Mouse (Mus musculus): ENCODE measurements around the gene Cables2. TPM values are rescaled to one million over a fixed set of nuclear protein-coding genes. Genes with fewer than 3 reads are reported as not detected.

The Cables2 gene
- polyA plus RNA-seq, 1 experiment from 2014 or later, result 8.5 TPM

DNA sequence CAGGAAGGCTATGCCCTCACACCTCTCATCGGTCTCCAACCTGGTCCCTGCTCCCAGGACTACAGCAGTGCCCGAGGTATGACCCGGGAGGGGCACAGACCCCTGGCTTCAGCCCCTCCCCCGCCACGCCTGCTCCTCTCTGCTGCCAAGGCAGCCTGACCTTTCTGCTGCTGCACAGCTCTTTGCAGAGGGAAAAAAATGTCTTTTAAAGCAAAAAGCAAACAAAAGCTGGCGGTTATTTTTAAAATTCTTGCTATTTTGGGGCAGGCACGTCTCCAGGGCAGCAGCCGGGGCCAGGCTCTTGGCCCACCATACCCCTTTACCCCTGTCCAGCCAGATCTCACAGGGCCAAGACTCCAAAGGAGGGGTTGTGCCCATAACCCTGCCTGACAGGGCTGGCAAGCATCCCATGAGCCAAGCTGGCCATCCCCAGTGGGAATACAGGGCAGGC lies 58.3 kb downstream of the Cables2 start:
- TF ChIP-seq EP300 (optimal IDR thresholded peaks at IDR 0.05) (no peak), CTCF (IDR thresholded peaks at IDR 0.05; ENCODE audit: low read depth) (no peak)
- Histone ChIP-seq H3K27me3 (ENCODE audit: control insufficient read depth, insufficient read depth, low read length) (no peaks in the 10 kb centered on the region), H3K9me3 (ENCODE audit: control insufficient read depth, low read length) (no peaks in the 10 kb centered on the region), H3K4me3 (ENCODE audit: low read depth, low read length) (no peak overlapping the region), H3K4me1 (replicated peaks; ENCODE audit: control insufficient read depth, insufficient read depth) (peaks cover 21% of the 10 kb centered on the region), H3K4me2 (replicated peaks; ENCODE audit: low read depth) (peak overlapping the region; percentile 29; the same call in 1 of the 2 replicates), H3K9ac (ENCODE audit: low read length) (peak overlapping the region; percentile 27; the same call in 1 of the 2 replicates), H3K36me3 (ENCODE audit: control insufficient read depth, insufficient read depth, low read length) (no peaks in the 10 kb centered on the region), H3K27ac (replicated peaks) (peak overlapping the region; percentile 77)
- 14% methylated on average over 8 of the region's 8 CpGs for WGBS
- no peak for DNase-seq (ENCODE audit: low spot score)
- no peak for ATAC-seq (ENCODE audit: low FRiP score, low TSS enrichment)

DNA sequence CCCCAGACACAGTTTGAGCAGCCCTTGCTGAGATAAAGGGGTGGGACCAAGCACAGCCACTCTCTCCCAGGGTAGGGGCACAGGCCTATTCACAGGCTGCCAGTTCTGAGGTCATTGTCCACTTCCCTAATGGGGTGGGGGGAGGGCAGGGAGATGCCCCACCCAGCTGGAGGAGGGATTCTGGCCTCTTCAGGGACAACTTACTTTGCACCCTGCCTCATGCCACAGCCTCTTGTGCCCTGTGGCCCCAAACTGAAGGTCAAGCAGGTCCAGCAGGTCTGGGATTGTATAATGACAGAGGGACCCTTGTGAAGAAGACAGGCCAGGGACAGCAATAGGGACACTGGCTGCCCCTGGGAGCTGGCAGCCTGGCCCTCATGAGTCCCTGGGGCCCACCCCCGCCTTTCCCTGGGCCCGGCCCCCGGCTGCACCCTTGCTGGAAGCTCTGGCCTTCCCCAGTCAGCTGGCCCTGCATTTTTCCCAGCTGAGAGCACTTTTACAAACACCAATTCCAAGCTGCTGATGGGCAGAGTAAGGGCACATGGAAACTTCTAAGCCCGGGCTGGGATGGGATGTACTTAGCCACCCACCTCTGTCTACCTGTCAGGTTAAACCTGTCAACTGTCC lies 58.8 kb downstream of the Cables2 start:
- Histone ChIP-seq H3K27ac (replicated peaks) (peak overlapping the region; percentile 77), H3K4me3 (ENCODE audit: low read depth, low read length) (no peak overlapping the region), H3K9me3 (ENCODE audit: control insufficient read depth, low read length) (no peaks in the 10 kb centered on the region), H3K4me2 (replicated peaks; ENCODE audit: low read depth) (peak overlapping the region; percentile 29; the same call in 1 of the 2 replicates), H3K36me3 (ENCODE audit: control insufficient read depth, insufficient read depth, low read length) (no peaks in the 10 kb centered on the region), H3K9ac (ENCODE audit: low read length) (peak overlapping the region; percentile 27; the same call in 1 of the 2 replicates), H3K27me3 (ENCODE audit: control insufficient read depth, insufficient read depth, low read length) (no peaks in the 10 kb centered on the region), H3K4me1 (replicated peaks; ENCODE audit: control insufficient read depth, insufficient read depth) (peaks cover 21% of the 10 kb centered on the region)
- no peak for TF ChIP-seq EP300 (optimal IDR thresholded peaks at IDR 0.05)
- TF ChIP-seq CTCF (IDR thresholded peaks at IDR 0.05; ENCODE audit: low read depth), result no peak
- DNase-seq (ENCODE audit: low spot score) (peak; percentile 64), ATAC-seq (ENCODE audit: low FRiP score, low TSS enrichment) (peak; percentile 42)
- WGBS, result 25% methylated on average over 4 of the region's 4 CpGs

DNA sequence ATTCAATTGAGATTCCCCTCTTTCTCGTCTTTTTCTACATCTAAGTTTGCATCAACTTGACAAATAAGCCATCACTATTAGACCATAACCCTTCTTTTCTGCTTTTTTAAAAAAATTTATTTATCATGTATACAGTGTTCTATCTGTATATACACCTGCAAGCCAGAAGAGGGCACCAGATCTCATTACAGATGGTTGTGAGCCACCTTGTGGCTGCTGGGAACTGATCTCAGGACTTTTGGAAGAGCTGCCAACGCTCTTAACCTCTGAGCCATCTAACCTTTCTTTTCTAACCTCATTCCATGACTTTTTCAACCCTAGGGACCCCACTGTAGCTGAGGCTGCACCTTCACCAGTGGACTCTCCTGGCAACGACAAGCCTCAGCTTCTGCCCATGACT lies 61.0 kb downstream of the Cables2 start:
- TF ChIP-seq EP300 (optimal IDR thresholded peaks at IDR 0.05) (no peak), CTCF (IDR thresholded peaks at IDR 0.05; ENCODE audit: low read depth) (peak; percentile 58)
- no peak for ATAC-seq (ENCODE audit: low FRiP score, low TSS enrichment)
- peaks cover 16% of the 10 kb centered on the region for H3K4me1 ChIP-seq (replicated peaks; ENCODE audit: control insufficient read depth, insufficient read depth)
- 95% methylated on average over 3 of the region's 3 CpGs for WGBS
- no peak for DNase-seq (ENCODE audit: low spot score)
- no peaks in the 10 kb centered on the region for H3K9me3 ChIP-seq (ENCODE audit: control insufficient read depth, low read length)
- no peaks in the 10 kb centered on the region for H3K27me3 ChIP-seq (ENCODE audit: control insufficient read depth, insufficient read depth, low read length)
- H3K36me3 ChIP-seq (ENCODE audit: control insufficient read depth, insufficient read depth, low read length), result no peaks in the 10 kb centered on the region
- no peak overlapping the region for H3K9ac ChIP-seq (ENCODE audit: low read length)
- no peak overlapping the region for H3K4me3 ChIP-seq (ENCODE audit: low read depth, low read length)
- no peak overlapping the region for H3K27ac ChIP-seq (replicated peaks)
- no peak overlapping the region for H3K4me2 ChIP-seq (replicated peaks; ENCODE audit: low read depth)

DNA sequence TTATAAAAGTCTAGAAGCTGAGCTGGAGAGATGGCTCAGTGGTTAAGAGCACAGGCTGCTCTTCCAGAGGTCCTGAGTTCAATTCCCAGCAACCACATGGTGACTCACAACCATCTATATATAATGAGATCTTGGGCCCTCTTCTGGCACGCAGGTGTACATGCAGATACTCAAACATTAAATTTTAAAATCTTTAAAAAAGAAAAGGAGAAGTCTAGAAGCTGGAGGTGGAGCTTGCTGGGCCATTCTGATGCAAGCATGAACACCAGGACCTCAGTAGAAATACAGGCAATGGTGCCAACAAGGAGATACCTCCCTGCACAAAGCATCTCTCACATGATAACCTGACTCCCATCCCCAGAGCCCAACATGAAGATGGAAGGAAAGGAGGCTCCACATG lies 64.3 kb downstream of the Cables2 start:
- DNase-seq (ENCODE audit: low spot score) (no peak), ATAC-seq (ENCODE audit: low FRiP score, low TSS enrichment) (no peak)
- peaks cover 9% of the 10 kb centered on the region; the same call in 1 of the 2 replicates for H3K36me3 ChIP-seq (ENCODE audit: control insufficient read depth, insufficient read depth, low read length)
- H3K4me1 ChIP-seq (replicated peaks; ENCODE audit: control insufficient read depth, insufficient read depth), result no peaks in the 10 kb centered on the region
- no peak overlapping the region for H3K27ac ChIP-seq (replicated peaks)
- no peaks in the 10 kb centered on the region for H3K27me3 ChIP-seq (ENCODE audit: control insufficient read depth, insufficient read depth, low read length)
- no peak overlapping the region for H3K4me3 ChIP-seq (ENCODE audit: low read depth, low read length)
- WGBS, result 71% methylated on average over 1 of the region's 1 CpGs
- no peak overlapping the region for H3K4me2 ChIP-seq (replicated peaks; ENCODE audit: low read depth)
- no peaks in the 10 kb centered on the region for H3K9me3 ChIP-seq (ENCODE audit: control insufficient read depth, low read length)
- peak; percentile 20 for TF ChIP-seq CTCF (IDR thresholded peaks at IDR 0.05; ENCODE audit: low read depth)
- no peak for TF ChIP-seq EP300 (optimal IDR thresholded peaks at IDR 0.05)
- no peak overlapping the region for H3K9ac ChIP-seq (ENCODE audit: low read length)

Small RNA genes within 50 kb of the gene (microRNA-seq; reads per million reads assigned to microRNA genes)
- 1.6 reads per million for gene Mir3091

Other genes starting within 250 kb of the Cables2 start
- gene Lsm14b, start 248.5 kb downstream of the Cables2 start, polyA plus RNA-seq (2015; fragmentation: Nextera tagmentation; extraction: Ambion mirVana), result 3.8 and 3.9 TPM in 2 replicates
- 469 and 490 TPM in 2 replicates for gene Psma7, start 231.1 kb downstream of the Cables2 start, polyA plus RNA-seq (2015; fragmentation: Nextera tagmentation; extraction: Ambion mirVana)
- gene Ss18l1, start 231.0 kb downstream of the Cables2 start, polyA plus RNA-seq (2015; fragmentation: Nextera tagmentation; extraction: Ambion mirVana), result 1.4 TPM in 2 replicates
- 13.9 and 14.0 TPM in 2 replicates for gene Mtg2, start 202.9 kb downstream of the Cables2 start, polyA plus RNA-seq (2015; fragmentation: Nextera tagmentation; extraction: Ambion mirVana)
- 0.05 TPM in 1 of 2 replicates, not detected in the other for gene Hrh3, start 169.0 kb downstream of the Cables2 start, polyA plus RNA-seq (2015; fragmentation: Nextera tagmentation; extraction: Ambion mirVana)
- gene Osbpl2, start 154.2 kb downstream of the Cables2 start, polyA plus RNA-seq (2015; fragmentation: Nextera tagmentation; extraction: Ambion mirVana), result 46.4 and 50.4 TPM in 2 replicates
- gene Adrm1, start 102.0 kb downstream of the Cables2 start, polyA plus RNA-seq (2015; fragmentation: Nextera tagmentation; extraction: Ambion mirVana), result 141 TPM in 2 replicates
- 29.7 and 34.9 TPM in 2 replicates for gene Lama5, start 47.6 kb downstream of the Cables2 start, polyA plus RNA-seq (2015; fragmentation: Nextera tagmentation; extraction: Ambion mirVana)
- 604 and 680 TPM in 2 replicates for gene Rps21, start 16.1 kb downstream of the Cables2 start, polyA plus RNA-seq (2015; fragmentation: Nextera tagmentation; extraction: Ambion mirVana)
- 1.2 and 1.8 TPM in 2 replicates for gene Rbbp8nl, start 16.4 kb upstream of the Cables2 start, polyA plus RNA-seq (2015; fragmentation: Nextera tagmentation; extraction: Ambion mirVana)
- 5.9 and 6.6 TPM in 2 replicates for gene Gata5, start 61.2 kb upstream of the Cables2 start, polyA plus RNA-seq (2015; fragmentation: Nextera tagmentation; extraction: Ambion mirVana)
- 4.2 and 5.6 TPM in 2 replicates for gene Slco4a1, start 182.7 kb upstream of the Cables2 start, polyA plus RNA-seq (2015; fragmentation: Nextera tagmentation; extraction: Ambion mirVana)
- 0.11 and 0.12 TPM in 2 replicates for gene Ntsr1, start 226.5 kb upstream of the Cables2 start, polyA plus RNA-seq (2015; fragmentation: Nextera tagmentation; extraction: Ambion mirVana)

Data from stomach, postnatal 0 days (tissue).